Mouse (Mus musculus) cerebellum, adult 2 months (tissue): Measurements from ENCODE around the gene Foxi3. TPM values are rescaled to one million over a fixed set of nuclear protein-coding genes. Genes with fewer than 3 reads are reported as not detected.

ENCODE experiments used
- DNase-seq, 2 experiments: peaks; one replicate each; pipeline ENCODE4 v3.0.0; 2021
- H3K27ac ChIP-seq: fragments of 200-500 bp; 2 replicates; pipeline ENCODE4 v1.5.1; 2012; ENCODE audit warnings: low read length, control low read depth, inconsistent platforms; ENCODE audit not compliant: insufficient read depth
- H3K27me3 ChIP-seq: fragments of 200-500 bp; 2 replicates; pipeline ENCODE4 v1.6.1; 2012; ENCODE audit warnings: inconsistent platforms, mild to moderate bottlenecking, low read length, moderate library complexity; ENCODE audit not compliant: control insufficient read depth, insufficient read depth
- H3K4me1 ChIP-seq: fragments of 200-500 bp; 2 replicates; pipeline ENCODE4 v1.6.1; 2011; ENCODE audit warnings: low read length; ENCODE audit not compliant: control insufficient read depth, insufficient read depth
- H3K4me3 ChIP-seq: fragments of 200-500 bp; replicated peaks from 2 replicates; pipeline ENCODE3; 2011; ENCODE audit warnings: mild to moderate bottlenecking, low read depth, low read length, control low read depth; ENCODE audit not compliant: insufficient read depth
- CTCF ChIP-seq: fragments of 200-500 bp; IDR thresholded peaks from 2 replicates; pipeline ENCODE4 v1.5.1; 2011; ENCODE audit warnings: low read depth, mild to moderate bottlenecking, control low read depth, low read length, moderate library complexity, borderline replicate concordance; ENCODE audit not compliant: insufficient read depth
- POLR2A ChIP-seq: fragments of 200-500 bp; IDR thresholded peaks from 2 replicates; pipeline ENCODE4 v1.6.1; 2011; ENCODE audit warnings: low read length, control low read depth, borderline replicate concordance; ENCODE audit not compliant: insufficient read depth
- WGBS: fragments of 180-500 bp; shearing (Covaris S2); methylation state at CpG from one replicate; pipeline ENCODE4 v1.1.7; 2018; 5-methylcytosine and 5-hydroxymethylcytosine counted together
- polyA plus RNA-seq: library from polyadenylated mRNA; depleted of rRNA; stranded (reverse); fragments of >200 nt; gene quantifications from 2 replicates; pipeline ENCODE4 v1.2.3, GENCODE M21; 2012

Foxi3 gene
- polyA plus RNA-seq, 1 experiment = not detected

DNA sequence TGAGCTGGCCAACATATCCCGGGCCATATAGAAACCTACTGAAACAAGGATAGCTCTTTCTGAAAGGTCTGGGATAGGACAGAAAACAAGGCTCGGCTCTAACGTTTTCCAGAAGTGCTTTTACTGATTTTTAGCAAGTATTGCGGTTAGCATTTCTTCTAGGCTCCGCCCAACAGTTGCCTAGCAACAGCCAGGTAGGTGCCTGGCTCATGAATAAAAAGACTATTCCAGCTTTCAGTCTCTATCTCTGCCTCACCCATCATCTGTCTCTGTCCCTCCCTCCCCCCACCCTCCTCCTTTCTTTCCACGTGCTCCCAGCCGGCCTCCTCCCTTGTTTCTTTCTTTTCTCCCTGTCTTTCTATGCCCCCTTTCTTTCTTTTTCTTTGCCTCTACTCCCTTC is 9.4 kb downstream of the Foxi3 start:
- Histone ChIP-seq H3K4me1 (no peaks in the 10 kb centered on the region), H3K27me3 (no peaks in the 10 kb centered on the region; the same call in 1 of the 2 replicates), H3K4me3 (no peak overlapping the region), H3K27ac (no peak overlapping the region)
- WGBS = 46% methylated on average over 7 of the region's 7 CpGs
- no peak for DNase-seq
- no peak for TF ChIP-seq POLR2A
- no peak for TF ChIP-seq CTCF

DNA sequence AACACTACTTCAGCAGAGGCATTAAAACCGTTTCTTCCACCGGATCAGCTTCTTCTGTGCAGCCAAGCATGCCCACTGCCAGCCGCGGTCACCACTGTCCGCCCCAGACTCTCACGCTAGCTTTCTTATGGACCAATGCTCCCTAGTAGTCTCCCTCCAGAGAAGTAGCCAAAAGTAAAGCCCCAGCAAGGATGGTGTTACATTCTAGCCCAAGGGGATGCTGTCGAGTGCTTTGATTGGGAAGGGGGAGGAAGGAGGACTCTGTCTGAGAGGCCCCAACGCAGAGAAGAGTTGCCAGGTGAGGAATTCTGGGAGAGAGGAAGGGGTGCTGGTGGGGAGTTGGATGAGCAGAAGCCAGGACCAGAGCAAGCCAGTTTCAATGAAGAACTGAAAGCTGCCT is 11.1 kb downstream of the Foxi3 start:
- Histone ChIP-seq H3K27ac (no peak overlapping the region), H3K27me3 (no peaks in the 10 kb centered on the region; the same call in 1 of the 2 replicates), H3K4me1 (no peaks in the 10 kb centered on the region), H3K4me3 (no peak overlapping the region)
- WGBS = 5% methylated on average over 8 of the region's 8 CpGs
- TF ChIP-seq POLR2A = no peak
- TF ChIP-seq CTCF = no peak
- no peak for DNase-seq

DNA sequence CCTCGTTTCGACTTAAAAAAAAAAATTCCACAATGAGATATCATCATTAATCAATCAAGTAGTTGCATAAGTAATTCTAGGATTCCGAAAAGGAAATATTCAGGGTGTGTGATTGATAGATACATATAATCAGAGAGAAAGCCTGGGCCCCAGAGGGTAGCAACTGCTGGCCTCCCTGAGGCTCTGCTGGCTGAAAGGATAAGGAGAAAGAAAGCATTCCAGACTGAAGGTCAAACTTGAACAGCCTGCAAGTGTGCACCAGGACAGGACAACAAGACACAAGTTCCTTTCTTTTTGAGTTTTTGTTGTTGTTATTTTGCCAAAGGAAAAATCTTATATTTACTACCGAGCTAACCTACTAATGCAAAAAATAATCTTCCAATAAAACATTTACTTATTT is 12.0 kb downstream of the Foxi3 start:
- 77% methylated on average over 4 of the region's 4 CpGs for WGBS
- no peaks in the 10 kb centered on the region; the same call in 1 of the 2 replicates for H3K27me3 ChIP-seq
- no peak for DNase-seq
- no peak overlapping the region for H3K4me3 ChIP-seq
- TF ChIP-seq POLR2A (no peak), CTCF (no peak)
- H3K27ac ChIP-seq = no peak overlapping the region
- no peaks in the 10 kb centered on the region for H3K4me1 ChIP-seq

DNA sequence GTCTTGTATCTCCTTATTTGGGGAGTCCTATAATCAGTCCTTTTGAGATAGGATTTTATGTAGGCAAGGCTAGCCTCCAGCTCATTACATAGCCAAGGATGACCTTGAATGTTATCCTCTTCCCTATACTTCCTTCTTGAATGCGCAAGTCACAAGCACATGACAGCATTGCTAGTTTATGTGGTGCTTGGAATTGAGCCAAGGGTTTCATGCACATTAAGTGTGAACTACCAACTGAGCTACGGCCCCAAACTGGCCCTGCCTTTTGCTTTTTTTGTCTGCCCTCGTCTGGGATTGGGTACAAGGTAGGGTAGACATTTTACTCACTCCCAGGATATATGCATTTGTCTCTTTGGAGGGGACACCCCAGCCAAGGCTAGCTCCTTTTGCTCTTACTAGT is 16.7 kb downstream of the Foxi3 start:
- Histone ChIP-seq H3K4me1 (no peaks in the 10 kb centered on the region), H3K4me3 (no peak overlapping the region), H3K27me3 (no peaks in the 10 kb centered on the region), H3K27ac (no peak overlapping the region)
- DNase-seq = no peak
- TF ChIP-seq CTCF (no peak), POLR2A (no peak)
- WGBS = 34% methylated on average over 3 of the region's 3 CpGs

DNA sequence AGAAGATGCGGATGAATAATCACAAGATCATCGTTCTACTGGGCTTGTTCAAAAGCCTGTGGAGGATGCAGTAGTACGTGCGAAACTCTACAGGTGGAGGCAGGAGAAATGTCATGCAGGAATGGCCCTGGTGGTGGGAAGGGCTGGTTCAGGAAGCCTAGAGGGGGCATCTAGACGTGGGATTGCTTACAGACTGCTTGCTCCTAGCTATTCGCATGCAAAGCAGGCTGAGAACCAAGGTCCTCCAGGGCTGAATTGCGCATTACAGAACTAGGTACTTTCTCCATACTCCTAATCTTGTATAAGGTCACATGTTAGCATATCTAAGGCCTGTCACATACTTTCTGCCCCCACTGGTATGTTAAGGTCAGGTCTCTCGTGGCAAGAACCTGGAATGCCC is 24.7 kb downstream of the Foxi3 start:
- DNase-seq = no peak
- no peak for TF ChIP-seq CTCF
- 83% methylated on average over 8 of the region's 8 CpGs for WGBS

DNA sequence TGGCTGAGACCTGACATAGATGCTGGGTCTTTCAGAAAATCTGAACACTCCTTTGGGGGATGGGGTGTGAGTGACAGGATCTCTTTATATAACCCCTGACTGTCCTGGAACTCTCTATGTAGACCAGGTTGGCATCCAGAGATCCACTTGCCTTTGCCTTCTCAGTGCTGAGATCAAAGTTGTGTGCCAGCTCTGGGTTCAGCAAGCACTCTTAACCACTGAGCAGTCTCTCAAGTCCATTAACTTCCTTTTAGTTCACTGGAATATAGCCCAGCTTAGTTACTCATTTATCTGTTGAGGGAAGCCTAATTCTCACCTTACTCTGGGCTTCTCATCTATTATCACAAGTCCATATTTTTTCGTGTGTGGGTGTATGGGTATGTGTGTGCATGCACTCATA is 26.1 kb downstream of the Foxi3 start:
- no peak overlapping the region for H3K27ac ChIP-seq
- WGBS = 78% methylated on average over 1 of the region's 1 CpGs
- H3K4me3 ChIP-seq = no peak overlapping the region
- no peaks in the 10 kb centered on the region for H3K4me1 ChIP-seq
- TF ChIP-seq POLR2A = no peak
- TF ChIP-seq CTCF = no peak
- no peak for DNase-seq
- H3K27me3 ChIP-seq = no peaks in the 10 kb centered on the region

More for the DNA sequence above, 24.7 kb downstream of the Foxi3 start:
- no peak overlapping the region for H3K4me3 ChIP-seq
- H3K27me3 ChIP-seq = no peaks in the 10 kb centered on the region
- H3K4me1 ChIP-seq = no peaks in the 10 kb centered on the region
- H3K27ac ChIP-seq = no peak overlapping the region

DNA sequence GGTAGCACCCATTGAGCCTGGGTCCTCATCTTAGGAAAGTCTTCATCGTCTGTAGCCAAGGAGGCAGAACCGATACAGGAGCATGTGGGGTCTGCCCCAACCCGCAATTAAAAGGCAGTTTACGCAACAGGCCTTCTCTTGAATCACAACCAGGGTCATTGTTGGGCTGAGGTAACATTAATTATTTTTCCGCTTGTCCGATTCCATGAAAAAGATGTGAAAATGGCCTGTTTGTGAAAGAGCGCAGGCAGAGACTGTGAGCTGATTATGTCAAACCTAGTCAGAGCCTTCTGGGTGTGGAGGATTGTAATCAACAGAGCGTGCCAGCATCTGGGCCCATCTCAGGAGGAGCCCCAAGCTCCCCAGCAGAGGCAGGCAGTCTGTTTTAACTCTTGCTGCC is 30.4 kb downstream of the Foxi3 start:
- Histone ChIP-seq H3K4me3 (no peak overlapping the region), H3K27ac (no peak overlapping the region), H3K27me3 (no peaks in the 10 kb centered on the region), H3K4me1 (no peaks in the 10 kb centered on the region)
- TF ChIP-seq CTCF (no peak), POLR2A (no peak)
- 38% methylated on average over 8 of the region's 8 CpGs for WGBS
- no peak for DNase-seq

DNA sequence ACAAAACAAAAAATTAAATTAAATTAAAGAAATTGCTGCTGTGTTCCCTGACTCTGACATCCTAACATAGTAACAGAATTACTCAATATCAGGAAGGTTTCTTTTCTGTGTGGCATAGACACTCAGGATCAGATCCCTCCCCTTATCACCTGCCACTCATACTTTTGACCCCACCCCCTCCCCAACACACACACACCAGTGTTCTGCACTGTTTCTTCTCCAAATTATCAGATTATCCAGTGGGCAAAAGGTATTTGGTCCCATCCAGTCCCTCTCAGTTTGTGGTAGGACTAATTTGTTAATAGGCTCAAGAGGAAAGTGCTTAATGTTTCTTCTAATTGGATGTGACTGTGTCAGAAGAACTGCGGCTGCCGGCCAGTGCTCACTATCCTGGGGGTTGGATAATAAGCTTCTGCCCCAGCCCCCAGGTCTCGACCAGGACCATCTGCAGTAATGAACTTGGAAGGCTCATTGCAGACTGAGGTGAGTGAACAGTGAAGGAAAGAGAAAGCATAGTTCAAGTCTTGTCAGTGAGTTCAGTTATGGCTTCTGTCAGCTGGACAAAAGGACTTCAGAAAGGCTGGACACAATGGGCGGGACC is 39.9 kb downstream of the Foxi3 start:
- H3K27ac ChIP-seq = no peak overlapping the region
- no peak for DNase-seq
- H3K4me1 ChIP-seq = no peaks in the 10 kb centered on the region
- H3K27me3 ChIP-seq = no peaks in the 10 kb centered on the region
- H3K4me3 ChIP-seq = no peak overlapping the region
- WGBS = 65% methylated on average over 4 of the region's 4 CpGs
- TF ChIP-seq POLR2A = no peak
- TF ChIP-seq CTCF = no peak

DNA sequence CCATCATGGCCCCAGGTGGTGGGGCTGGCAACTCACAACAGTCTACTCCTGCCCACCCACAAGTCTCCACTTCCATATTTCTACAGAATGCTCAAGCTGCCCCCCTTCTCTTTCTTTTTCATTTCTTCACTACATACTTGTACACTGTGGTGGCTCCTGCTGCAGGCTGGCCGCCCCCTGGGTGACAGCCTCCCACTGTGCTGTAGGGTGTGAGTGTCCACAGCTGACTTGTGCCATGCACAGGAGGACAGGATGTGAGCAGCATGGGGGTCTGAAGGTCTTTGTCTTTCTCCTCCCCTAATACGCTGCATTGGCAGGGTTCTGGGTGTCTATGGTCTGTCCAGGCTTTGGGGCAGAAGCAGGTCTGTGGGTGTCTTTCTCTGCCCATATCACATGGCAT is 46.3 kb downstream of the Foxi3 start:
- DNase-seq = no peak
- H3K4me3 ChIP-seq = no peak overlapping the region
- TF ChIP-seq POLR2A (no peak), CTCF (no peak)
- no peaks in the 10 kb centered on the region for H3K4me1 ChIP-seq
- no peak overlapping the region for H3K27ac ChIP-seq
- no peaks in the 10 kb centered on the region for H3K27me3 ChIP-seq
- WGBS = 84% methylated on average over 2 of the region's 2 CpGs
